Mouse (Mus musculus): Measurements from ENCODE around the gene Lcp2.
A peak's percentile ranks its signal among the peaks of the same experiment; 100 is the strongest.

Lcp2 gene

GRCm38 (mm10) chr11:34047542-34047937 lies 820 bp downstream of the Lcp2 start:
- DNase-seq (ENCODE audit: low spot score), result no peak

GRCm38 (mm10) chr11:34048375-34049124 lies 1.8 kb downstream of the Lcp2 start:
- DNase-seq (ENCODE audit: low spot score), result no peak

- DNase-seq (ENCODE audit: low spot score), result no peak
Observed at GRCm38 (mm10) chr11:34049125-34049379, 2.3 kb downstream of the Lcp2 start.

GRCm38 (mm10) chr11:34050063-34050462 lies 3.3 kb downstream of the Lcp2 start:
- DNase-seq (ENCODE audit: low spot score), result no peak

GRCm38 (mm10) chr11:34050643-34051042 lies 3.9 kb downstream of the Lcp2 start:
- no peak for DNase-seq (ENCODE audit: low spot score)

GRCm38 (mm10) chr11:34053031-34053818 lies 6.5 kb downstream of the Lcp2 start:
- no peak for DNase-seq (ENCODE audit: low spot score)

GRCm38 (mm10) chr11:34054031-34054727 lies 7.5 kb downstream of the Lcp2 start:
- no peak for DNase-seq (ENCODE audit: low spot score)

GRCm38 (mm10) chr11:34056715-34057114 lies 10.0 kb downstream of the Lcp2 start:
- DNase-seq (ENCODE audit: low spot score), result no peak

GRCm38 (mm10) chr11:34058332-34058731 lies 11.6 kb downstream of the Lcp2 start:
- DNase-seq (ENCODE audit: low spot score), result no peak

- no peak for DNase-seq (ENCODE audit: low spot score)
Observed at GRCm38 (mm10) chr11:34058960-34059359, 12.2 kb downstream of the Lcp2 start.

- no peak for DNase-seq (ENCODE audit: low spot score)
Observed at GRCm38 (mm10) chr11:34061740-34062139, 15.0 kb downstream of the Lcp2 start.

- DNase-seq (ENCODE audit: low spot score), result no peak
Observed at GRCm38 (mm10) chr11:34063257-34063656, 16.5 kb downstream of the Lcp2 start.

- DNase-seq (ENCODE audit: low spot score), result no peak
Observed at GRCm38 (mm10) chr11:34063702-34064485, 17.2 kb downstream of the Lcp2 start.

GRCm38 (mm10) chr11:34070596-34070995 lies 23.9 kb downstream of the Lcp2 start:
- no peak for DNase-seq (ENCODE audit: low spot score)

GRCm38 (mm10) chr11:34072309-34072708 lies 25.6 kb downstream of the Lcp2 start:
- no peak for DNase-seq (ENCODE audit: low spot score)

- peak; percentile 18 for DNase-seq (ENCODE audit: low spot score)
Observed at GRCm38 (mm10) chr11:34073776-34074175, 27.1 kb downstream of the Lcp2 start.

- DNase-seq (ENCODE audit: low spot score), result no peak
Observed at GRCm38 (mm10) chr11:34077870-34078269, 31.1 kb downstream of the Lcp2 start.

GRCm38 (mm10) chr11:34078581-34078980 lies 31.9 kb downstream of the Lcp2 start:
- no peak for DNase-seq (ENCODE audit: low spot score)

- no peak for DNase-seq (ENCODE audit: low spot score)
Observed at GRCm38 (mm10) chr11:34079542-34080464, 33.1 kb downstream of the Lcp2 start.

GRCm38 (mm10) chr11:34083795-34084194 lies 37.1 kb downstream of the Lcp2 start:
- DNase-seq (ENCODE audit: low spot score), result no peak

GRCm38 (mm10) chr11:34084639-34085038 lies 37.9 kb downstream of the Lcp2 start:
- no peak for DNase-seq (ENCODE audit: low spot score)
